Mouse (Mus musculus): ENCODE data around the gene Kdm4c.

DNA sequence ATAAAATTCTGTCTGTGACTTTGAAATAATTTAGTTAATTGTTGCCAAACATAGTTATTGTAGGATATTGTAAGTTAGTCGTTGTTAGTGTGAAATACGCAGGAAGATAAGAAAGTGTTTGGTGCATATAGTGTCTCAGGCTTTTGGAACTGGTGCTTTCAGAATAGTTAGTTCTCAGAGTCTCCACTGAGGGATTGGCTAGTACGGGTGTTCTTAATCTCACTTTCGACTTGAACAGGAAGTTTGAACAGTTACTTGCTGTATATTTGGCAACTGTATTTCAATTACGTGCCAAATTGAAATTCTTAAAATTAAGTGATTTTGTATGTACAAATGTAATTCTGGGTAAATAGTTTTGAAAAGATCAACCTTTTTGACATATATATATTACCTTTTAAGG, 68.8 kb downstream of the Kdm4c start:
- no peak for TF ChIP-seq ZC3H11A (IDR thresholded peaks at IDR 0.05; ENCODE audit: borderline replicate concordance, low read depth, low read length)
- no peak for TF ChIP-seq ZNF384 (IDR thresholded peaks at IDR 0.05; ENCODE audit: low read depth, low read length)
